Mouse (Mus musculus): ENCODE data around the gene Utrn.

DNA sequence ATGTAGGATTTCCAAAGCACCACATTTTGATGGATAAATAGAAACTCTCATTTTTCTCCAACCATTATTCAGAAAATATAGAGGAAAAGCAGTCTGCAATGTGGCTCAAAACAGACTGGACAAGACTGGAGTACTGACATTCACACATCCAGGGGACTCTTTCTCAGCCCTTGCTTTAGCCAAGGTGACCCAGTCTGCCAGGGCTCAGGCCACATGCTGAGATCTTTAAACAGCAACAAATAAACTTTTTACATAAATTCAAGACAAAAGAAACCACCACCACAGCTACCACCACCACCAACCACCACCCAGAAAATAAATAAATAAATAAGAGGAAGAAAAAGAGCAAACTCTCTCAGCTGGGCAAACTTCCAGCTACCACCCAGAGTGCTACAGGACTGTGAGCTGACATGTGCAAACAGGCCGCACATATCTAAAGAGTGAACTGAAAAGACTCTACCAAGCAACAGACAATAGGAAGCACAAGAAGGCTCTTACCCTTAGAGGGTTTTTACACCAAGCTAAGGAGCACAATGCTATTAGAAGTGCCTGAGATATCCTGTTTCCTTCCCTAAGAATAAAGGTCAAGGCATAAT is 319.1 kb downstream of the Utrn start:
- TF ChIP-seq CTCF (IDR thresholded peaks at IDR 0.05; ENCODE audit: low read depth) (no peak), EP300 (IDR thresholded peaks at IDR 0.05; ENCODE audit: low read depth) (no peak)
